Mouse (Mus musculus) liver, postnatal 0 days (tissue): ENCODE results near the gene Cdh18.

Experiments
- CTCF ChIP-seq: sonication (generic); IDR thresholded peaks from 2 replicates; pipeline ENCODE4 v1.5.1; 2016; ENCODE audit warnings: antibody characterized with exemption, low read depth
- EP300 ChIP-seq: IDR thresholded peaks from 2 replicates; pipeline ENCODE4 v1.6.1; 2016; ENCODE audit warnings: antibody characterized with exemption, low read depth, mild to moderate bottlenecking

DNA sequence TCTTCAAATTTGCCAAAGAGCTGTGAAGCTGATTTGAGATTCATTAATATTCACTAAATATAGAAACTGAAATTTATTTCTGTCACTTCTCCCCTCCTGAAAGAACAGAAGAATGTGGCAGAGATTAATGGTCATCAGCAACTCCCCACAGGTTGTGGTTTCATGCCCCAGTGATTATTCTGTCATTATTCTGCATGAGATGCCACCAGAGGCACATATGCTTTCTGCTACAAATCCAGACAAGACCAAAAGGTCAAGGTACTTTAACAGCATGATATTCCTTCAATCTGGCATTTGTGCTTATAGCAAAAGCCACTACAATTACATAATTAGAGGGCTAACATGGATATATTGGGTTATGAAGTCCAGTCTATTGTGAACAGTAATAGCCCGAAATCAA is 35.8 kb downstream of the Cdh18 start:
- TF ChIP-seq CTCF (no peak), EP300 (no peak)
